Comparison of ENCODE assay signal across 30 mouse cellular contexts in genomic region chr7:16643106-16643505, GRCm38 (mm10). TPM values are rescaled to one million over a fixed set of nuclear protein-coding genes. Genes with fewer than 3 reads are reported as not detected.
"Had no signal": no experiment of that assay in that cellular context is flagged by ENCODE, and none has a peak within 500 bp of the region (broad histone marks: within the 10 kb centered on the region; RNA-seq: fewer than 3 reads in every experiment).

No protein-coding gene starts in this region.

RNA-seq across cellular contexts. Expression of gene Ceacam15, which starts 32.4 kb away (rescaled TPM):
- total RNA-seq: gastrocnemius, adult 2 months; gastrocnemius, postnatal 10 days; gastrocnemius, postnatal 25 days; gastrocnemius, postnatal 4 days; granulocyte monocyte progenitor cell, adult 5-6 weeks; heart, adult 18-20 months; heart, adult 8-10 months; heart, postnatal 25 days; layer of hippocampus, adult 18-20 months; layer of hippocampus, adult 8-10 months; layer of hippocampus, postnatal 14 days; layer of hippocampus, postnatal 36 days; left cerebral cortex, adult 18-20 months; left cerebral cortex, adult 8-10 months; left cerebral cortex, postnatal 10 days; left cerebral cortex, postnatal 25 days; left cerebral cortex, postnatal 4 days had no signal
- polyA plus RNA-seq: hindbrain, embryonic 10.5 days; hindbrain, embryonic 12.5 days; hindbrain, embryonic 14.5 days; hindbrain, embryonic 16.5 days; intestine, embryonic 14.5 days; intestine, embryonic 16.5 days; kidney, adult 2 months; kidney, embryonic 15.5 days; kidney, postnatal 0 days; large intestine, adult 2 months; limb, embryonic 11.5 days; limb, embryonic 13.5 days; limb, embryonic 15.5 days had no signal
